10 mouse cellular contexts compared by ENCODE assay signal in the genomic region with DNA sequence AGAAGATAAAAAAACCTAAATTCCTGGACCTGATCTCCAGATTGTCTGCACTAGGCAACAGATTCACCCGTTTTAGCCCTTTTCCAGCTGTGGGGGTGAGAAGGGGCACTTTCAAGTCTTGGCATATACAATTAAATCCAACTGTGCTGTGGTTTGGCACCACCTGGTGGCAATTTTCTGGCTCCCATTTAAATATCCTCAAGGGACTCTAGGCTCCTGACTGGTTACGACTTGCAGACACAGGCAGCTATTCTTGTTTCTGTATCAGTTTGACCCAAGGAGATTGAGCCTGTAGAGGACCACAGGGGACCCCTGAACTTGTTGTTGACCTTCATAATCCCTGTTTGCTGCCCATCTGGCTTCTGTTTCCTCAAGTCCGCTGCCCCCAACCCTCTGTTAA.
DNase-seq lines count a peak whose midpoint lies in the region; ATAC-seq lines count a peak whose summit lies in the region.
"Had no signal": no experiment of that assay in that cellular context is flagged by ENCODE, and none has a peak within 500 bp of the region (broad histone marks: within the 10 kb centered on the region; RNA-seq: fewer than 3 reads in every experiment).

No protein-coding gene starts in this region.

- H3K4me1 ChIP-seq in limb, embryonic 13.5 days: peaks cover 18% of the 10 kb centered on the region
- H3K4me1 ChIP-seq: heart, embryonic 15.5 days; megakaryocyte, embryonic 14.5 days had no signal

- H3K36me3 ChIP-seq in limb, embryonic 13.5 days: no peaks in the 10 kb centered on the region
- H3K36me3 ChIP-seq: heart, embryonic 15.5 days had no signal

- intact Hi-C loops in heart, postnatal 10 days (cut with DNase I): no loop called here

- H3K27ac ChIP-seq in limb, embryonic 13.5 days: no peak overlapping the region
- H3K27ac ChIP-seq: heart, embryonic 15.5 days had no signal

- H3K9me3 ChIP-seq in limb, embryonic 13.5 days: no peaks in the 10 kb centered on the region
- H3K9me3 ChIP-seq: heart, embryonic 15.5 days had no signal

- no peak overlapping the region for H3K4me3 ChIP-seq in limb, embryonic 13.5 days
- H3K4me3 ChIP-seq: heart, embryonic 15.5 days; megakaryocyte, embryonic 14.5 days had no signal

- 3% methylated on average over 3 of the region's 3 CpGs for WGBS in limb, embryonic 13.5 days

- ATAC-seq in limb, embryonic 13.5 days (ENCODE audit: low FRiP score, low read depth): peak; percentile 32; the same call in 1 of the 2 replicates

- peak; percentile 16 to 26 for DNase-seq in heart, postnatal 10 days
- no peak for DNase-seq in heart, adult 8-10 months (ENCODE audit: low spot score)
- DNase-seq in urinary bladder, postnatal 36 days (ENCODE audit: low spot score in 2 of 2): peak; percentile 4 to 13
- no peak for DNase-seq in urinary bladder, postnatal 4 days (ENCODE audit: low spot score in 2 of 2)
- peak; percentile 56 to 78 for DNase-seq in frontal cortex, adult 2 months (ENCODE audit: extremely low spot score in 1 of 2, low spot score in 1 of 2)
- no peak for DNase-seq in thymus, postnatal 25 days
- DNase-seq in thymus, adult 18-20 months: no peak

- H3K27me3 ChIP-seq in limb, embryonic 13.5 days: 0 out of 2 replicates have a peak, but pooled peaks cover 3% of the 10 kb centered on the region
- H3K27me3 ChIP-seq: heart, embryonic 15.5 days; megakaryocyte, embryonic 14.5 days had no signal

- H3K9ac ChIP-seq in limb, embryonic 13.5 days: no peak overlapping the region
- H3K9ac ChIP-seq: heart, embryonic 15.5 days had no signal

- H3K4me2 ChIP-seq in limb, embryonic 13.5 days (replicated peaks): peak overlapping the region; percentile 5; the same call in 1 of the 2 replicates
- H3K4me2 ChIP-seq: heart, embryonic 15.5 days had no signal

Comparison
In these comparisons a context has a peak if more than half of its experiments do, and no peak if none do; other contexts are left out.
1. DNase-seq: peak in heart, postnatal 10 days (2 of 2), urinary bladder, postnatal 36 days (2 of 2) and frontal cortex, adult 2 months (2 of 2); none in heart, adult 8-10 months (single experiment), urinary bladder, postnatal 4 days (0 of 2), thymus, postnatal 25 days (single experiment) and thymus, adult 18-20 months (0 of 2).